Mouse (Mus musculus) urinary bladder, adult 18-20 months (tissue): ENCODE results near the gene Olfr1066.
A peak's percentile ranks its signal among the peaks of the same experiment; 100 is the strongest.
"Not testable (repeated sequence)": the region's sequence is repeated elsewhere in the genome, so short reads cannot be mapped to it uniquely, and the experiment has no call there.

Experiments used
- DNase-seq, 2 experiments: peaks; one replicate each; pipeline ENCODE4 v3.0.0; 2022; ENCODE audit warnings: low spot score in 2 of 2, mixed read lengths in 2 of 2

The Olfr1066 gene

GRCm38 (mm10) chr2:86456169-86456568, at the start of gene Olfr1066:
Gene Olfr1066 (minus strand): TSS chr2:86456269.
- no peak for DNase-seq

GRCm38 (mm10) chr2:86487286-86487685, 31.2 kb upstream of the Olfr1066 start, which contains the start of gene Olfr228:
Gene Olfr228 (minus strand): TSS chr2:86487386.
- no peak for DNase-seq

GRCm38 (mm10) chr2:86464442-86465109, 8.5 kb upstream of the Olfr1066 start:
- peak in 1 of 2 experiments; percentile 39 for DNase-seq

- DNase-seq: no peak
Observed at GRCm38 (mm10) chr2:86460434-86460833, 4.4 kb upstream of the Olfr1066 start.

- DNase-seq: not testable (repeated sequence)
Observed at GRCm38 (mm10) chr2:86450491-86450890, 5.6 kb downstream of the Olfr1066 start, which contains the start of gene Olfr1065. Gene Olfr1065 (minus strand): TSS chr2:86450591.

- not testable (repeated sequence) for DNase-seq
Observed at GRCm38 (mm10) chr2:86442101-86442500, 14.0 kb downstream of the Olfr1066 start.

- DNase-seq: not testable (repeated sequence)
Observed at GRCm38 (mm10) chr2:86428511-86428910, 27.6 kb downstream of the Olfr1066 start.

GRCm38 (mm10) chr2:86426649-86427048, 29.4 kb downstream of the Olfr1066 start, which contains the start of gene Olfr1062:
Gene Olfr1062 (minus strand): TSS chr2:86426749.
- not testable (repeated sequence) for DNase-seq

GRCm38 (mm10) chr2:86413950-86414349, 42.1 kb downstream of the Olfr1066 start, which contains the start of gene Olfr1061:
Gene Olfr1061 (minus strand): TSS chr2:86414050.
- DNase-seq: no peak
